Mouse (Mus musculus) spleen, adult 2 months (tissue): ENCODE results near the gene Stpg3.

ENCODE experiments used
- CTCF ChIP-seq: fragments of 200-500 bp; IDR thresholded peaks from 2 replicates; pipeline ENCODE4 v1.5.1; 2011; ENCODE audit warnings: mild to moderate bottlenecking, inconsistent platforms; ENCODE audit not compliant: insufficient read depth, insufficient read length, insufficient replicate concordance; ENCODE audit errors: extremely low read depth
- POLR2A ChIP-seq: fragments of 200-500 bp; IDR thresholded peaks from 2 replicates; pipeline ENCODE4 v1.6.1; 2011; ENCODE audit warnings: low read depth, low read length, inconsistent platforms

DNA sequence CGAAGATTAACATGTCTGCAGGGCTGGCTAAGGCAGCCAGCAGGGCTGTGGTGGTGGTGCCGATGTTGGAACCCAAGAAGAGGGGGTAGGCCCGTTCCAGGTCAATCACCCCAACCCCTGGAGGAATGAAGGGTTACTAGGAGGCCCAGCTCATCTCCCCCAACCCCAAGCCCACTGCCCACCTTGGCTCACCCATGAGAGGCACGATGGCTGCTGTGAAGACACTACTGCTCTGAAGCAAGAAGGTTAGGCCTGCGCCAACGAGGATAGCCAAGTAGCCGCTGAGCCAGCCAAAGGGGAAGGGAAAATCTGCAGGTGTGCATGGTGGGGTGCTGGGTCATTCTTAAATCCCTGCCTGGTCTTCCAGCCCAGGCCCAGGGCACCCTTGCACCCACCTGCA, 16.1 kb upstream of the Stpg3 start:
- TF ChIP-seq POLR2A (no peak), CTCF (no peak)
